Mouse (Mus musculus) lung, postnatal 10 days (tissue): Measurements from ENCODE around the gene Hcn2.
A peak's percentile ranks its signal among the peaks of the same experiment; 100 is the strongest.

ENCODE experiments used
- DNase-seq: peaks from one replicate; pipeline ENCODE4 v3.0.0; 2021

The Hcn2 gene

GRCm38 (mm10) chr10:79716254-79716987 lies at the start of gene Hcn2:
Hcn2 (plus strand) TSS chr10:79716634.
- DNase-seq: no peak

- DNase-seq: no peak
Measured at GRCm38 (mm10) chr10:79668076-79668475, 48.4 kb upstream of the Hcn2 start.

- DNase-seq: peak; percentile 92
Measured at GRCm38 (mm10) chr10:79668771-79669575, 47.5 kb upstream of the Hcn2 start, which contains the start of gene Tpgs1. Tpgs1 (plus strand) TSS chr10:79669369.

GRCm38 (mm10) chr10:79669576-79670057 lies 46.8 kb upstream of the Hcn2 start:
- DNase-seq: peak; percentile 75

GRCm38 (mm10) chr10:79670071-79670888 lies 46.2 kb upstream of the Hcn2 start:
- no peak for DNase-seq

- no peak for DNase-seq
Measured at GRCm38 (mm10) chr10:79671396-79672087, 44.9 kb upstream of the Hcn2 start.

GRCm38 (mm10) chr10:79672088-79672455 lies 44.4 kb upstream of the Hcn2 start:
- no peak for DNase-seq

- no peak for DNase-seq
Measured at GRCm38 (mm10) chr10:79673054-79673453, 43.4 kb upstream of the Hcn2 start.

GRCm38 (mm10) chr10:79675346-79676035 lies 40.9 kb upstream of the Hcn2 start:
- DNase-seq: no peak

GRCm38 (mm10) chr10:79680606-79681495 lies 35.6 kb upstream of the Hcn2 start:
- DNase-seq: no peak

GRCm38 (mm10) chr10:79681591-79682245 lies 34.7 kb upstream of the Hcn2 start, which contains the start of gene Cdc34:
Cdc34 (plus strand) TSS chr10:79682195.
- peak; percentile 99 for DNase-seq

- peak; percentile 40 for DNase-seq
Measured at GRCm38 (mm10) chr10:79682551-79682915, 33.9 kb upstream of the Hcn2 start.

GRCm38 (mm10) chr10:79682916-79683582 lies 33.4 kb upstream of the Hcn2 start:
- peak; percentile 80 for DNase-seq

GRCm38 (mm10) chr10:79683726-79684640 lies 32.5 kb upstream of the Hcn2 start:
- DNase-seq: no peak

GRCm38 (mm10) chr10:79684770-79685600 lies 31.4 kb upstream of the Hcn2 start:
- no peak for DNase-seq

GRCm38 (mm10) chr10:79686219-79686618 lies 30.2 kb upstream of the Hcn2 start:
- DNase-seq: no peak

- DNase-seq: no peak
Measured at GRCm38 (mm10) chr10:79686691-79687090, 29.7 kb upstream of the Hcn2 start.
